Mouse (Mus musculus) adrenal gland, adult 18-20 months (tissue): ENCODE data around the gene Slx4. TPM values are rescaled to one million over a fixed set of nuclear protein-coding genes. Genes with fewer than 3 reads are reported as not detected.
"Not testable (repeated sequence)": the region's sequence is repeated elsewhere in the genome, so short reads cannot be mapped to it uniquely, and the experiment has no call there.

ENCODE experiments used
- DNase-seq, 2 experiments: peaks; one replicate each; pipeline ENCODE4 v3.0.0; 2021 to 2022; ENCODE audit warnings: low spot score in 2 of 2
- total RNA-seq, 2 experiments: library from RNA; stranded (reverse); gene quantifications; 1 replicate in 1 of 2; 2 replicates in 1 of 2; pipeline ENCODE4 v1.2.3; 2021

Slx4 gene
- total RNA-seq, 2 experiments from 2014 or later = 21.7 to 36.3 TPM

GRCm38 (mm10) chr16:4014040-4014668 is 10.6 kb upstream of the Slx4 start:
- DNase-seq = no peak

DNA sequence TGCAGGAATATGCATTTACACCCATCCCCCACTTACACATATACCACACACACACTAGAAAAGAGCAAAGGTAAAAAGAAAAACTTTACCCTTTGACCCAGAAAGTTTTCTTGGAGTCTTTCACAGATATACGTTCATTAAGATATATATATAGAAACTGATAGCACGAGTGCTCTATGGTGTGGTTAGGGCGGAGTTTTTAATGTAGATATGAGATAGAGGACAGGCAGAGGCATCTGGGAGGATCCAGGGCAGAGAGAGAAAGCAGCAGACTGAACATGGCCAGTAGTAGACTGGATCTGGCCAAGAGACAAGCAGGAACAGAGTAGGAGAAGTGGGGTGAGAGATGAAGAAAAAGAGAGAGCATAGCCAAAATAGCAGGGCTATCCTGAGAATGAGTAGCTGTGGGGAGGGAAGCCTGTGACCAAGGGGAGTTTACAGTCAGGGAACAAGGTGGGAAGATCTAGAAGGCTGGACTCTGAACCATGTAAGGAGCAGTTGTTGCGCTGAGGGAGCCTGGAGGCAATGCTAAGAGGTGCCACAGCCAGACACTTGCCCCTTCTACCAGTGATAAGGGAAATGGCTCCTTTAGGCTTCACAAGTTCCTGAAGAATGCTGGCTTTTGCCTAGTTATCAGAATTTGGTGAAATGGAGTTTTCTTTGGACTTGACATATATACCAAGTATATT is 9.5 kb upstream of the Slx4 start:
- DNase-seq = no peak

DNA sequence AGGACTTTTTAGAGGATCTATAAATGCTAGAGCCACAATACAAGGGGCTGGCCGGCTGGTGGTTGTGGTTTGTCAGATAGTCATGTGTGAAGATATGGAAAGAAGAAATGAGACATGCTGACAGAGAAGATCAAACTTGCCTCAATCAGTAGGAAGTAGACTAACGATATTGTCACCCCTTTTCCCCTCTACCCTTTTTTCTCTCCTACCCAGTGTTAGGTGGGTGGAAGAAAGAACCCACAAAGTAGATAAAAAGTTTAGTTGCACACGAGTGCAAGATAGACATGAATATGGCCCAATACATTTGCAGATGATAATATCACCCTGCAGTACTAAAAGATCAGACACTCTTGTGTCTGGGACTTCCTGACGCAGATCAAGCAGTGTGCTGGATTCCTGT is 15.2 kb downstream of the Slx4 start:
- DNase-seq = no peak

DNA sequence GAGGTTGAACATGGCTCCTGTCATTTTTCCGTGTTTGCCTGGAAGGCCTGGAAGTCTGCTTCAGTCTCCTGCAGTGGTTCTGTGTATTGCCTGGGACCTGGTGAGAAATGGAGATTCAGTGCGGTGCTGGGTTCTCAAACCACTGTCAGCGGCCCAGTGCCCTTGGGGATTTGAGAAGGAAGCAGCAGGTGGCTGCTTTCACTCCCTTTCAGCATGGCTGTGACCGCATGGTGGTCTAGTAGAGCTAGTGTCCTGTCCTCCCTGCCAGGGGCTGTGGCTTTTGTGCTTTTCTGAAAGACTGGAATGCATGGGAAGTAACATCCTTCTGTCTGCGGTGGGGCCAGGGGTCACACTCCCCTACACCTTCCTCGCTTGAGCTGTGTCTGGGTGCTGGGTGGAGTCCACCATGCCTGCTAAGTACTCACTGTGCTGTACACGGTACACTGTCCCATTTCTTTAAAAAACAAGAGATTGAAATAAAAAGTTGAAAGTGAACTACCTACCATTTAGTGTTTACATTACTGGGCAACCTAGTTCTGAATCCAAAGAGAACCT is 20.3 kb downstream of the Slx4 start:
- DNase-seq = no peak

DNA sequence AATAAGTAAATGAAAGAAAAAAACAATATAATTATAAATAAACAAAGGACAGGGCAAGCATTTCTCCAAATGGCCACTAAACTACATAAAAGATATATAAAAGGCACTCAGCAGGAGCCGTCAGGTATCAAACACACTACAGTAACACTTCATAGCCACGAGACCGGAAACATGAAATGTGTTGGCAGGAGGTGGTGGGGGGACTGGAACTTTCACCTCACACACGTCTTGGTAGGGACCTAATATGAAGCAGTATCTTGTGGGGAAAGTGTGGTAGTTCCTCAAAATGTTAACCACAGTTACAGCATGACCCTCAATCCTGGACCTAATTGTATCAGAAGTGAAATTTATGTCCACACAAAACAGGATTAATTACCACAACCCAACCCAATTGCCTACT is 21.4 kb downstream of the Slx4 start:
- DNase-seq = no peak

GRCm38 (mm10) chr16:3976712-3977111 is 26.9 kb downstream of the Slx4 start:
- no peak for DNase-seq

DNA sequence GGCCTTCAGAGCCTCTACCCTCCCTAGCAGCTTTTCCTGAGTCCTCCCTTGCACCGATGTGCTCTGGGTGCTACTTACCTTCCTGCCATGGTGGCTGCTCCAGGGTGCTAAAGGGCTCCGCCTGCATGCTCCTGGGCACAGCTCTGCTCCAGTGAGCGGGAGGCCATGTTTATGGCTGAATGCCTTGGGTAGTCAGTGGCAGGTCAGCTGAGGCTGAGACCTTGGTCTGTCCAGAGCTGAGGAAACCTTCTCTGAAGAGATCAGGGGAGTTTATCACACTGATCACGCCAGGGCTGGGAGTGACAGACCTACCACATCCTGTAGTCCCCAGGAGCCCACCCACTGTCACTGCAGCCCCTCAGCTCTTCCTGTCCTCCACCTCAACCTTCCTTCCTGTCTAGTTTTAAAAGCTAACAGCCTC is 27.3 kb downstream of the Slx4 start, which contains the start of gene Nlrc3:
Gene Nlrc3, minus strand, starts transcription at position 382 of the 421 bp plus-strand sequence.
- no peak for DNase-seq

GRCm38 (mm10) chr16:3975658-3976057 is 27.9 kb downstream of the Slx4 start:
- no peak for DNase-seq

- DNase-seq = not testable (repeated sequence)
These were observed 29.1 kb downstream of the Slx4 start for GRCm38 (mm10) chr16:3974456-3974855.

DNA sequence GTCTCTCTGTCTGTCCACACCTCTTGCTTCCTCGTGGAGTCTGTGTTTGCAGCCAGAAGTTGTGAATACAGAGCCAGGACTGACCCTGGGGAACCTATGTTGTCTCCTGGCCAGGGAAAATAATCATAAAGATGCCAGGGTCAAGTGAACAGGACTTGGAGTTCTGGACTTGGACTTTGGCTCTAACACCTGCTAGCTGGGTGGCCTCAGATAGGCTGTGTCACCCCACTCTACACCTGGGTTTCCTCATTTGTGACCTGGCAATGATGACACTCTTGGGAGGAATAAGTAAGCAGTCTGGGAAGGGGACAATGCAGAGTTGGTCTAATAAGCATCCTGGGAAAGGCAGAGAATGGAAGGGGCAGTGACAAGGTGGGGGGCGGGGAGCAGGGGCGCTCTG is 38.0 kb downstream of the Slx4 start:
- no peak for DNase-seq

- DNase-seq = no peak
These were observed 38.6 kb downstream of the Slx4 start for GRCm38 (mm10) chr16:3964990-3965389.

DNA sequence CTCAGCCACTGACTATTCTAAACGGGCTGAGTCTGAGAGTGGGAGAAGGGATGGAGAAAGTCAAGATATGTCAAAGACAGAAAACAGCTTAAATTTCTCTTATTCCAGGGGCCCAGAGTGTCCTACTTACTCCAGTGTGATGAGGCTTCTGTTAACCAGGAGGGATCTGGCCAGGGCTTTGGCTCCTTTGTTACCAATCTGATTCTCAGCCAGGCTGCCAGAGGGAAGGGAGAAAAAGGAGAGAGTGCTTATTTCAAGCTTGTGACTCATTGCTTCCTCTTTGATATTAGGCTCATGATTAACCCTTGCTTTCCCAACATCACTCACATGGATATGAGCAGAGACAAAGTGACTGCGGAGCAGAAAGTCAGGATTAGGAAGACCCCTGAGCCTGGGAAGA is 44.3 kb downstream of the Slx4 start:
- DNase-seq = no peak

- DNase-seq = peak in 1 of 2 experiments; percentile 22
These were observed 47.2 kb downstream of the Slx4 start for GRCm38 (mm10) chr16:3956369-3956768.

GRCm38 (mm10) chr16:3951141-3951540 is 52.4 kb downstream of the Slx4 start:
- no peak for DNase-seq

- DNase-seq = no peak
These were observed 68.9 kb downstream of the Slx4 start for GRCm38 (mm10) chr16:3934701-3935100.

GRCm38 (mm10) chr16:3934091-3934490 is 69.5 kb downstream of the Slx4 start:
- no peak for DNase-seq

DNA sequence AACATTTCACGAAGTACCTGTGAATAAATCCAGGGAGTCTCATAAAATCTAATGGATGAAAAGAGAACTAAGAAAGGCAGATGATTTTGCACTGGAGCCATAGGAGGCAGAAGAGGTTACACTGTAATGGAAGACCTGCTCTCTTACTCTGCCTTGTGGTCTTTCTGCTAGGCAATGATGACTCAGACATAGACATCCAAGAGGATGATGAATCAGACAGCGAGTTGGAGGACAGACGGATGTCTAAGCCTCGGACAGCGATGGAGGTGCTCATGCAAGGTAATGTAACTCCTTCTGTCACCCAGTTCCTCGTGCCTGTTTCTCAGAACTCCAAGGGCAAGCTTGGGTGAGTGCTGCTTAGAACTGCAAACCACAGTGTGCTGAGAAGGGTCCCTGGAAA is 70.0 kb downstream of the Slx4 start:
- DNase-seq = no peak

- DNase-seq = no peak
These were observed 74.4 kb downstream of the Slx4 start for GRCm38 (mm10) chr16:3929151-3929550.
